Mouse (Mus musculus) hindbrain, embryonic 16.5 days (tissue): ENCODE results near the gene Bahcc1. TPM values are rescaled to one million over a fixed set of nuclear protein-coding genes. Genes with fewer than 3 reads are reported as not detected.
A peak's percentile ranks its signal among the peaks of the same experiment; 100 is the strongest.

Experiments used
- ATAC-seq: fragments of 200-750 bp; cut with Nextera tagmentation; 2 replicates; pipeline ENCODE4 v1.8.0; 2017; ENCODE audit warnings: moderate TSS enrichment, moderate library complexity
- H3K27ac ChIP-seq: fragments of 300-500 bp; sonication (generic); 2 replicates; pipeline ENCODE4 v1.5.1; 2014; ENCODE audit warnings: low read depth, mild to moderate bottlenecking, control low read depth, low read length, moderate library complexity
- H3K27me3 ChIP-seq: fragments of 300-500 bp; sonication (generic); replicated peaks from 2 replicates; pipeline ENCODE4 v1.6.1; 2014; ENCODE audit warnings: low read length; ENCODE audit not compliant: control insufficient read depth, insufficient read depth
- H3K36me3 ChIP-seq: fragments of 300-500 bp; sonication (generic); 2 replicates; pipeline ENCODE4 v1.6.1; 2014; ENCODE audit warnings: mild to moderate bottlenecking, low read length, moderate library complexity, mixed read lengths; ENCODE audit not compliant: control insufficient read depth, insufficient read depth
- H3K4me1 ChIP-seq: fragments of 300-500 bp; sonication (generic); 2 replicates; pipeline ENCODE4 v1.6.1; 2014; ENCODE audit warnings: low read depth, low read length; ENCODE audit not compliant: control insufficient read depth, insufficient read depth
- H3K4me2 ChIP-seq: fragments of 300-500 bp; sonication (generic); 2 replicates; pipeline ENCODE4 v1.6.1; 2014; ENCODE audit warnings: mild to moderate bottlenecking, low read length, control low read depth, moderate library complexity
- H3K4me3 ChIP-seq: fragments of 300-500 bp; sonication (generic); 2 replicates; pipeline ENCODE4 v1.5.1; 2014; ENCODE audit warnings: mild to moderate bottlenecking, low read length, control low read depth, moderate library complexity
- H3K9ac ChIP-seq: fragments of 300-500 bp; sonication (generic); 2 replicates; pipeline ENCODE4 v1.6.1; 2014; ENCODE audit warnings: low read depth, mild to moderate bottlenecking, control low read depth, low read length, moderate library complexity
- H3K9me3 ChIP-seq: fragments of 300-500 bp; sonication (generic); 2 replicates; pipeline ENCODE4 v1.6.1; 2014; ENCODE audit warnings: mild to moderate bottlenecking, low read length, moderate library complexity; ENCODE audit not compliant: control insufficient read depth
- WGBS: fragments of 180-500 bp; shearing (Covaris S2); extraction: QIAGEN DNeasy Blood & Tissue Kit; methylation state at CpG from one replicate; pipeline ENCODE4 v1.1.7; 2014; 5-methylcytosine and 5-hydroxymethylcytosine counted together
- polyA plus RNA-seq: library from polyadenylated mRNA; unstranded; fragments of >200 nt; fragmentation: Nextera tagmentation; extraction: Ambion mirVana; gene quantifications from 2 replicates; pipeline ENCODE4 v1.2.1, GENCODE M21; 2015

Bahcc1 gene
- 7.8 and 9.7 TPM in 2 replicates for polyA plus RNA-seq

DNA sequence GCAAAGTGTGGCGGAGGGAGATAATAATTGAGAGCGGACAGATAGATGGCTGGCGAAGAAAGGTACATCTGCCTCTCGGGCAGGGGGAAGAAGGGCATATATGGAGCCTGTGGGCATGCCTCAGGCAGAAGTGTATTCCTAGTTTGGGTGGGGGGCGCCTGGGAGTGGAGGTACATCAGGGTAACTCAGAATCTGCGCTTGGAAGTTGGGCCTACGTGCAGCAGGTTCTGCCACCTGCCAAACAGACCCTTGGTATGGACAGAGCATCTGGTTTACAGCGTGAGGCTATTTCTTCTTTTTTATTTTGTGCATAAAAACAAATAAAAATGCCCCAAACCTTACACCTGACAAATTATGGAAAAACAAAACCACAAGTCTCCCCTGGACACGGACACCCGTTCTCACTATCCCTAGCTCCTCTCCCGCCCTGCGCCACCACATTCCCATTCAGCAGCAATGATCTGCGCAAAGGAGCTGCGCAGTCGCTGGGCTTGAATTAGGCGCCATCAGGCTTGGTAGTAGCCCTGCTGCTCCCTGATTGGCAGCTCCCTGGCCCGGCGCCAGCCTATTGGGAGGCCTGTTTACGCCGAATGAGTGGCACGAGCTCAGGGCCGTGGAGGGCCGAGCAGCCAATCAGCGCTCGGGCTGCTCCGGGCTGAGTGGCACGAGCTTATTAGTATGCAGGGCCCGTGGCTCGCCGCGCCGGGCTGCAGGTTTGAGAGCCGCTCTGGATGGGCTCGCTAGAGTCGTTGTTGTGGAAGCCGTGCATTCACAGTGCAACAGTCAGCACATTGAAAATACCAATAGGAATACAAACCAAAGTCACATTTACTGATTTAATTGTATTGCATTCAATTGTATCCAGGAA is at the start of gene Bahcc1:
Gene Bahcc1, plus strand, starts transcription at position 718 of the 868 bp plus-strand sequence.
- H3K27ac ChIP-seq = peak within 1 kb of the TSS; percentile 95
- peak within 1 kb of the TSS; percentile 90 for H3K4me2 ChIP-seq
- under 1% methylated on average over 36 of the region's 36 CpGs for WGBS
- H3K9ac ChIP-seq = peak within 1 kb of the TSS; percentile 95
- peak within 1 kb of the TSS; percentile 90 for H3K4me3 ChIP-seq
- no peaks in the 10 kb centered on the region for H3K27me3 ChIP-seq
- peak; percentile 95 for ATAC-seq
- no peaks in the 10 kb centered on the region for H3K36me3 ChIP-seq
- no peaks in the 10 kb centered on the region for H3K9me3 ChIP-seq
- peaks cover 34% of the 10 kb centered on the region for H3K4me1 ChIP-seq

DNA sequence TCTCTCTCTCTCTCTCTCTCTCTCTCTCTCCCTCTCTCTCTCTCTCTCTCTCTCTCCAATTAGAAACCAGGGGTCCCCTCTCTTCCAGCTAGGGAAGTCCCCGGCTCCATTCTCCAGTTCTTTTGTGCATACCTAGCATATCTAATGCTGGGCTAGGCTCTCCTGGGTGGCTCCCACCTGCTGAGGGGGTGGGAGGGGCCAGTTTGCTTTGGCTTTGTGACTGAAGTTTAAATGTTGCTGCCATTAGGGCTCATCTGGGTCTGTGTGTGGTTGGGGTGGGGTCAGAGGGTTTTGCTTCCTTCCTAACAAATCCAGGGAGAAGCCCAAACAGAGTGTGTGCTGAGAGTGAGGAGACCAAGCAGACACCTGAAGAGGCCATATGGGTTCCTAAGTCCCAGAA is 49.6 kb upstream of the Bahcc1 start:
- WGBS = 26% methylated on average over 1 of the region's 1 CpGs
- Histone ChIP-seq H3K4me2 (no peak overlapping the region), H3K27me3 (no peaks in the 10 kb centered on the region), H3K36me3 (no peaks in the 10 kb centered on the region), H3K9me3 (no peaks in the 10 kb centered on the region), H3K4me3 (no peak overlapping the region), H3K4me1 (peaks cover 40% of the 10 kb centered on the region), H3K27ac (no peak overlapping the region), H3K9ac (peak overlapping the region; percentile 89)
- ATAC-seq = no peak

DNA sequence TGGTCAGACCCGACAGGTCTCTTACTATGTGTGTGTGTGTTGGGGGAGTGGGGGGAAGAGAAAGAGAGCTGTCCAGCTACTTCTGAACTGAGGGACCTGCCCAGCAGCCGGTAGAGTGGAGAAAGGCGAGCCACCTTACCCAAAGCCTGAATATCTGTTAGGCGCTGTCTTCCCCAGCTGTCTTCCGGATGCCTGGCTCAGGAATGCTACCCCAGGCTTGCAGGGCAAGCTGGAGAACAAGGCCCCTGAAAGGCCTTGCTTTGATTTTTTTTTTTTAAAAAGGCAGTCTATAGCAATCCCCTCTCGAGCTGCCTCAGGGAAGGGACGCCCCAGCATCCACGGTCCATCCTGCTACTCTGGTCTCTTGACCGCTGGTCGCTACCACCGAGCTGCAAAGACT is 49.0 kb upstream of the Bahcc1 start:
- peaks cover 40% of the 10 kb centered on the region for H3K4me1 ChIP-seq
- no peak overlapping the region for H3K4me3 ChIP-seq

GRCm38 (mm10) chr11:120184371-120185315 is 48.1 kb upstream of the Bahcc1 start:
- ATAC-seq = peak; percentile 41
- 4% methylated on average over 16 of the region's 16 CpGs for WGBS
- Histone ChIP-seq H3K36me3 (no peaks in the 10 kb centered on the region), H3K4me2 (peak overlapping the region; percentile 95), H3K27me3 (no peaks in the 10 kb centered on the region), H3K27ac (peak overlapping the region; percentile 96), H3K9ac (peak overlapping the region; percentile 89), H3K9me3 (no peaks in the 10 kb centered on the region), H3K4me3 (peak overlapping the region; percentile 77), H3K4me1 (peaks cover 40% of the 10 kb centered on the region)

More for the DNA sequence above, 49.0 kb upstream of the Bahcc1 start:
- Histone ChIP-seq H3K9me3 (no peaks in the 10 kb centered on the region), H3K27me3 (no peaks in the 10 kb centered on the region), H3K27ac (peak overlapping the region; percentile 96; the same call in 1 of the 2 replicates), H3K4me2 (peak overlapping the region; percentile 95), H3K9ac (peak overlapping the region; percentile 89), H3K36me3 (no peaks in the 10 kb centered on the region)
- whole genome bisulfite sequencing = 25% methylated on average over 11 of the region's 11 CpGs
- no peak for ATAC-seq

- 1% methylated on average over 51 of the region's 54 CpGs for WGBS
Observed at GRCm38 (mm10) chr11:120185316-120186141, 47.2 kb upstream of the Bahcc1 start.

GRCm38 (mm10) chr11:120186145-120186740 is 46.5 kb upstream of the Bahcc1 start:
- Histone ChIP-seq H3K9me3 (no peaks in the 10 kb centered on the region), H3K4me3 (peak overlapping the region; percentile 77), H3K4me2 (peak overlapping the region; percentile 95), H3K27ac (peak overlapping the region; percentile 96), H3K27me3 (no peaks in the 10 kb centered on the region), H3K9ac (peak overlapping the region; percentile 89), H3K36me3 (no peaks in the 10 kb centered on the region), H3K4me1 (peaks cover 49% of the 10 kb centered on the region)
- no peak for ATAC-seq
- 10% methylated on average over 18 of the region's 18 CpGs for WGBS

More at GRCm38 (mm10) chr11:120185316-120186141, 47.2 kb upstream of the Bahcc1 start:
- Histone ChIP-seq H3K9ac (peak overlapping the region; percentile 89), H3K9me3 (no peaks in the 10 kb centered on the region), H3K36me3 (no peaks in the 10 kb centered on the region), H3K4me1 (peaks cover 44% of the 10 kb centered on the region), H3K4me3 (peak overlapping the region; percentile 77), H3K4me2 (peak overlapping the region; percentile 95), H3K27me3 (no peaks in the 10 kb centered on the region), H3K27ac (peak overlapping the region; percentile 96)
- ATAC-seq = no peak

- H3K4me3 ChIP-seq = peak overlapping the region; percentile 77
- peak overlapping the region; percentile 96 for H3K27ac ChIP-seq
- 2% methylated on average over 20 of the region's 20 CpGs for WGBS
- H3K4me2 ChIP-seq = peak overlapping the region; percentile 95
- H3K9ac ChIP-seq = peak overlapping the region; percentile 89
- no peaks in the 10 kb centered on the region for H3K27me3 ChIP-seq
- H3K36me3 ChIP-seq = no peaks in the 10 kb centered on the region
- H3K4me1 ChIP-seq = peaks cover 49% of the 10 kb centered on the region
- no peak for ATAC-seq
- no peaks in the 10 kb centered on the region for H3K9me3 ChIP-seq
Observed at GRCm38 (mm10) chr11:120186821-120187235, 45.9 kb upstream of the Bahcc1 start.
